Mouse (Mus musculus) limb, embryonic 14.5 days (tissue): ENCODE measurements around the gene Tmem207. TPM values are rescaled to one million over a fixed set of nuclear protein-coding genes. Genes with fewer than 3 reads are reported as not detected.

Source experiments
- ATAC-seq: fragments of 200-750 bp; cut with Nextera tagmentation; 2 replicates; pipeline ENCODE4 v1.8.0; 2017; ENCODE audit warnings: low read depth, moderate number of reproducible peaks, moderate TSS enrichment; ENCODE audit not compliant: low FRiP score
- DNase-seq: peaks from one replicate; pipeline ENCODE4 v3.0.0-alpha.2; 2015; ENCODE audit warnings: low spot score
- H3K27ac ChIP-seq: fragments of 300-500 bp; sonication (generic); replicated peaks from 2 replicates; pipeline ENCODE4 v1.5.1; 2014; ENCODE audit warnings: low read depth, mild to moderate bottlenecking, low read length, moderate library complexity, mixed read lengths
- H3K27me3 ChIP-seq: fragments of 300-500 bp; sonication (generic); 2 replicates; pipeline ENCODE4 v1.6.1; 2014; ENCODE audit warnings: low read length, mixed read lengths; ENCODE audit not compliant: control insufficient read depth, insufficient read depth
- H3K36me3 ChIP-seq: fragments of 300-500 bp; sonication (generic); 2 replicates; pipeline ENCODE4 v1.6.1; 2014; ENCODE audit warnings: mild to moderate bottlenecking, low read length, moderate library complexity, mixed read lengths; ENCODE audit not compliant: control insufficient read depth, insufficient read depth
- H3K4me1 ChIP-seq: fragments of 300-500 bp; sonication (generic); 2 replicates; pipeline ENCODE4 v1.6.1; 2014; ENCODE audit warnings: antibody characterized with exemption, low read length, mixed read lengths; ENCODE audit not compliant: control insufficient read depth, insufficient read depth
- H3K4me2 ChIP-seq: fragments of 300-500 bp; sonication (generic); replicated peaks from 2 replicates; pipeline ENCODE4 v1.6.1; 2014; ENCODE audit warnings: low read depth, mild to moderate bottlenecking, low read length, moderate library complexity; ENCODE audit not compliant: severe bottlenecking
- H3K4me3 ChIP-seq: fragments of 300-500 bp; sonication (generic); replicated peaks from 2 replicates; pipeline ENCODE4 v1.5.1; 2014; ENCODE audit warnings: low read length
- H3K9ac ChIP-seq: fragments of 300-500 bp; sonication (generic); 2 replicates; pipeline ENCODE4 v1.6.1; 2014; ENCODE audit warnings: mild to moderate bottlenecking, low read depth, low read length, moderate library complexity; ENCODE audit not compliant: severe bottlenecking
- H3K9me3 ChIP-seq: fragments of 300-500 bp; sonication (generic); 2 replicates; pipeline ENCODE4 v1.6.1; 2016; ENCODE audit warnings: low read length; ENCODE audit not compliant: control insufficient read depth
- POLR2A ChIP-seq: fragments of 200-500 bp; IDR thresholded peaks from 2 replicates; pipeline ENCODE4 v1.8.0; 2012; ENCODE audit warnings: inconsistent platforms, mild to moderate bottlenecking, moderate library complexity, borderline replicate concordance; ENCODE audit not compliant: insufficient read depth, insufficient read length; ENCODE audit errors: extremely low read depth
- WGBS: fragments of 180-500 bp; shearing (Covaris S2); extraction: QIAGEN DNeasy Blood & Tissue Kit; methylation state at CpG from one replicate; pipeline ENCODE4 v1.1.7; 2014; 5-methylcytosine and 5-hydroxymethylcytosine counted together
- polyA plus RNA-seq, 2 experiments: library from polyadenylated mRNA; depleted of rRNA in 1 of 2; stranded (reverse) in 1 of 2; unstranded in 1 of 2; fragments of >200 nt; fragmentation: Nextera tagmentation in 1 of 2; extraction: Ambion mirVana in 1 of 2; gene quantifications; 2 replicates each; pipeline versions ENCODE4 v1.2.1 to v1.2.3; 2012 to 2014

Gene Tmem207
- polyA plus RNA-seq, 2 experiments, result not detected

GRCm38 (mm10) chr16:26466535-26466934 lies 60.0 kb downstream of the Tmem207 start:
- Histone ChIP-seq H3K9me3 (no peaks in the 10 kb centered on the region), H3K36me3 (no peaks in the 10 kb centered on the region), H3K27me3 (no peaks in the 10 kb centered on the region), H3K4me2 (no peak overlapping the region), H3K9ac (no peak overlapping the region), H3K4me3 (no peak overlapping the region), H3K4me1 (peaks cover 3% of the 10 kb centered on the region; the same call in 1 of the 2 replicates), H3K27ac (no peak overlapping the region)
- no peak for TF ChIP-seq POLR2A
- DNase-seq (no peak), ATAC-seq (no peak)
- 85% methylated on average over 4 of the region's 4 CpGs for WGBS

GRCm38 (mm10) chr16:26462835-26463234 lies 63.7 kb downstream of the Tmem207 start, which contains the start of gene Cldn16:
TSS of gene Cldn16 (plus strand) at chr16:26463135.
- 51% methylated on average over 7 of the region's 7 CpGs for WGBS
- TF ChIP-seq POLR2A, result no peak

GRCm38 (mm10) chr16:26456182-26456581 lies 70.4 kb downstream of the Tmem207 start:
- Histone ChIP-seq H3K9ac (no peak overlapping the region), H3K4me2 (no peak overlapping the region), H3K9me3 (no peaks in the 10 kb centered on the region), H3K4me3 (no peak overlapping the region), H3K27me3 (no peaks in the 10 kb centered on the region), H3K27ac (no peak overlapping the region), H3K36me3 (no peaks in the 10 kb centered on the region), H3K4me1 (no peaks in the 10 kb centered on the region)
- no peak for DNase-seq
- WGBS, result 86% methylated on average over 2 of the region's 2 CpGs
- ATAC-seq, result no peak
- no peak for TF ChIP-seq POLR2A

More at GRCm38 (mm10) chr16:26462835-26463234, 63.7 kb downstream of the Tmem207 start, which contains the start of gene Cldn16:
- Histone ChIP-seq H3K4me3 (no peak within 1 kb of the TSS), H3K4me2 (no peak within 1 kb of the TSS), H3K27me3 (no peaks in the 10 kb centered on the region), H3K27ac (no peak within 1 kb of the TSS), H3K9me3 (no peaks in the 10 kb centered on the region), H3K9ac (no peak within 1 kb of the TSS), H3K36me3 (no peaks in the 10 kb centered on the region), H3K4me1 (no peaks in the 10 kb centered on the region)
- no peak for DNase-seq
- no peak for ATAC-seq

- H3K27ac ChIP-seq, result no peak overlapping the region
- H3K27me3 ChIP-seq, result no peaks in the 10 kb centered on the region
- TF ChIP-seq POLR2A, result no peak
- no peaks in the 10 kb centered on the region for H3K36me3 ChIP-seq
- no peak overlapping the region for H3K9ac ChIP-seq
- DNase-seq (no peak), ATAC-seq (no peak)
- 63% methylated on average over 3 of the region's 3 CpGs for WGBS
- no peaks in the 10 kb centered on the region for H3K4me1 ChIP-seq
- no peaks in the 10 kb centered on the region for H3K9me3 ChIP-seq
- no peak overlapping the region for H3K4me2 ChIP-seq
- H3K4me3 ChIP-seq, result no peak overlapping the region
Observed at GRCm38 (mm10) chr16:26454163-26454562, 72.4 kb downstream of the Tmem207 start.

Other genes with a start within 250 kb of the Tmem207 start
- 16.6 and 17.3 TPM in 2 replicates for gene Cldn1, start 154.9 kb downstream of the Tmem207 start, polyA plus RNA-seq (2012; rRNA removed)
- 27.6 and 36.7 TPM in 2 replicates for gene Cldn1, start 154.9 kb downstream of the Tmem207 start, polyA plus RNA-seq (2014; fragmentation: Nextera tagmentation; extraction: Ambion mirVana)
- not detected in 2 replicates for gene Cldn16, start 63.6 kb downstream of the Tmem207 start, polyA plus RNA-seq (2012; rRNA removed)
- not detected in 2 replicates for gene Cldn16, start 63.6 kb downstream of the Tmem207 start, polyA plus RNA-seq (2014; fragmentation: Nextera tagmentation; extraction: Ambion mirVana)
- gene Il1rap, start 54.9 kb upstream of the Tmem207 start, polyA plus RNA-seq (2012; rRNA removed), result 6.9 and 8.0 TPM in 2 replicates
- gene Il1rap, start 54.9 kb upstream of the Tmem207 start, polyA plus RNA-seq (2014; fragmentation: Nextera tagmentation; extraction: Ambion mirVana), result 9.5 and 11.0 TPM in 2 replicates